Mouse (Mus musculus): Measurements from ENCODE around the gene Arl4d.
"Not testable (repeated sequence)": the region's sequence is repeated elsewhere in the genome, so short reads cannot be mapped to it uniquely, and the experiment has no call there.

- TF ChIP-seq CTCF, EP300 (IDR thresholded peaks at IDR 0.05; ENCODE audit: low read depth): not testable (repeated sequence)
These were observed 23.4 kb upstream of the Arl4d start for GRCm38 (mm10) chr11:101641710-101642642.

Measured in heart, postnatal 0 days (tissue).